35 mouse cellular contexts compared by ENCODE assay signal in genomic region chr7:16287791-16288190, GRCm38 (mm10). TPM values are rescaled to one million over a fixed set of nuclear protein-coding genes. Genes with fewer than 3 reads are reported as not detected.
"Had no signal": no experiment of that assay in that cellular context is flagged by ENCODE, and none has a peak within 500 bp of the region (broad histone marks: within the 10 kb centered on the region; RNA-seq: fewer than 3 reads in every experiment).

No protein-coding gene starts in this region.

- DNase-seq: heart, postnatal 10 days; heart, postnatal 14 days; heart, postnatal 36 days; heart, postnatal 4 days; kidney, adult 11 months; kidney, adult 18-20 months; kidney, adult 2 months; kidney, adult 8-10 months; kidney, adult 9 months; kidney, postnatal 10 days; kidney, postnatal 14 days; kidney, postnatal 25 days; kidney, postnatal 36 days; kidney, postnatal 4 days; layer of hippocampus, adult 9-11 months; layer of hippocampus, postnatal 36 days had no signal

- H3K4me2 ChIP-seq: heart, embryonic 11.5 days; heart, embryonic 15.5 days; hindbrain, embryonic 12.5 days; hindbrain, embryonic 13.5 days had no signal

- H3K27me3 ChIP-seq: heart, embryonic 12.5 days; heart, embryonic 13.5 days; heart, embryonic 15.5 days; hindbrain, embryonic 12.5 days; hindbrain, embryonic 13.5 days; hindbrain, embryonic 15.5 days; intestine, embryonic 15.5 days; kidney, embryonic 15.5 days had no signal

- H3K27ac ChIP-seq: heart, embryonic 10.5 days; heart, embryonic 13.5 days; hindbrain, embryonic 10.5 days; hindbrain, embryonic 12.5 days; hindbrain, embryonic 13.5 days; hindbrain, embryonic 14.5 days; hindbrain, embryonic 15.5 days; hindbrain, postnatal 0 days; intestine, embryonic 15.5 days; kidney, embryonic 15.5 days; kidney, postnatal 0 days had no signal

- H3K4me3 ChIP-seq: heart, embryonic 10.5 days; heart, embryonic 12.5 days; heart, embryonic 15.5 days; hindbrain, embryonic 10.5 days; hindbrain, embryonic 12.5 days; hindbrain, embryonic 13.5 days; intestine, embryonic 15.5 days; kidney, embryonic 15.5 days; layer of hippocampus, adult 2 months had no signal

- ATAC-seq: hindbrain, embryonic 16.5 days; hindbrain, postnatal 0 days; inflammation-experienced regulatory T-cells, adult 6 months; intestine, embryonic 15.5 days; intestine, embryonic 16.5 days; intestine, postnatal 0 days had no signal

- H3K9ac ChIP-seq: heart, embryonic 12.5 days; heart, embryonic 13.5 days; heart, embryonic 15.5 days; hindbrain, embryonic 12.5 days; hindbrain, embryonic 13.5 days; hindbrain, embryonic 14.5 days; hindbrain, embryonic 15.5 days; intestine, embryonic 15.5 days; kidney, embryonic 15.5 days had no signal

- H3K9me3 ChIP-seq: heart, embryonic 10.5 days; heart, embryonic 12.5 days; heart, embryonic 13.5 days; heart, embryonic 15.5 days; hindbrain, embryonic 10.5 days; hindbrain, embryonic 12.5 days; hindbrain, embryonic 13.5 days; hindbrain, embryonic 15.5 days; intestine, embryonic 15.5 days; kidney, embryonic 15.5 days had no signal

RNA-seq across cellular contexts. Expression of gene C5ar2, which starts 43.8 kb away (rescaled TPM):
- total RNA-seq: hindbrain, postnatal 0 days had no signal
- polyA plus RNA-seq: hindbrain, embryonic 10.5 days; hindbrain, embryonic 12.5 days; hindbrain, embryonic 14.5 days had no signal
